Mouse (Mus musculus): Measurements from ENCODE around the gene Lamb1.

Gene Lamb1

GRCm38 (mm10) chr12:31265005-31265721 is at the start of gene Lamb1:
Gene Lamb1, plus strand, starts transcription at chr12:31265234.
- no peak for DNase-seq (ENCODE audit: low read depth)

DNA sequence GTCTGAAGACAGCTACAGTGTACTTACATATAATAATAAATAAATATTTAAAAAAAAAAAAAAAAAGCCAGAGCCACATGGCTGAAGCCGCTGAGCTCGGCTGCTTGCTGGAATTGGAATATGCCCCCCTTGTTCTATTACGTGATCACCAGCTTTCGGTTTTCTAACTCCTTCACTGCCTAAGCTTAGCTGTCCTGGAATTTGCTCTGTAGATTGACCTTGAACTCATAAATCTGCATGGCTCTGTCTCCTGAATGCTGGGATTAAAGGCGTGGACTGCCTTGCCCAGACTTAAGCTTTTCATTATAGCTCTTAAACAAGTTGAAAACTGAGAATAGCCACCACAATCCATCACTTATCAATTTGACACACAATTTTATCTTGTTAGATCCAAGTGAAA is 47.8 kb upstream of the Lamb1 start:
- no peak for DNase-seq (ENCODE audit: low read depth)

GRCm38 (mm10) chr12:31218774-31219173 is 46.3 kb upstream of the Lamb1 start:
- DNase-seq (ENCODE audit: low read depth): no peak

DNA sequence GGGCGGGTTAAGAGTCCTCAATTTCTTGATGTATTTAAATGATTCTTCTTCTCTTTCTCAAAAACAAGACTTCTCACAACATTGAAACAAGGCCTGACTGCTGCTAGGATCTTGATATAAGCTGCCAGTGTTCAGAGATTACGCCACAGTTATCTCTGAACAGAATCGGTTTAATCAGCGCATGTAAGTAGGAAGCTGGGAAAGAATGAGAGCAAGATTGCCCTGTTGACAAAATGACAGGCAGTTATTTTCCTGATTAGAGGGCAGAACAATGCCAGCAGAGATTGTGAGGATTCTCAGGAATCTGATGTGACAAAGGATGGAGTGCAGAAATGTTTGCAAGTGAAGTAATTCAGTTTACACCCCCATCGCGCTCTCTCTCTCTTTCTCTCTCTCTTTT is 43.5 kb upstream of the Lamb1 start:
- DNase-seq (ENCODE audit: low read depth): no peak

GRCm38 (mm10) chr12:31222282-31222681 is 42.8 kb upstream of the Lamb1 start:
- no peak for DNase-seq (ENCODE audit: low read depth)

DNA sequence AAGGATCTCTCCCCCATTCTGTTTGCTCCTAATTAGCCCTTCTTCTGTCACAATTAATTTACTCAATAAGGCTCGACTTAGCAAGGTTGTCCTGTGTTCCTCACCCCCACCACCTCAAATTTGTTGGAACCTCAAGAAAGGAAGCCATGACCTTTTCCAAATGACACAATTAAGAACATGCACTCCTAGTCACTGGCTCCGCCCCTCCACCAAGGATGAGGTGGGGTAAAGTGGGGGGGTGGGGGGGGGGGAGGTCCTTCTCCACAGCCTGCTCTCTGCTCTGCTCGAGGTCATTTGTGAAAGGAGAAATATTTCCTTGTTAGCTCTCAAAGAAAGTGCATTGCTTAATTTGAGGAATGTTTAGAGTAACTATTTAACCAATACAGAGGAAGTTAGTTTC is 42.3 kb upstream of the Lamb1 start:
- DNase-seq (ENCODE audit: low read depth): no peak

GRCm38 (mm10) chr12:31225451-31225850 is 39.6 kb upstream of the Lamb1 start:
- DNase-seq (ENCODE audit: low read depth): no peak

DNA sequence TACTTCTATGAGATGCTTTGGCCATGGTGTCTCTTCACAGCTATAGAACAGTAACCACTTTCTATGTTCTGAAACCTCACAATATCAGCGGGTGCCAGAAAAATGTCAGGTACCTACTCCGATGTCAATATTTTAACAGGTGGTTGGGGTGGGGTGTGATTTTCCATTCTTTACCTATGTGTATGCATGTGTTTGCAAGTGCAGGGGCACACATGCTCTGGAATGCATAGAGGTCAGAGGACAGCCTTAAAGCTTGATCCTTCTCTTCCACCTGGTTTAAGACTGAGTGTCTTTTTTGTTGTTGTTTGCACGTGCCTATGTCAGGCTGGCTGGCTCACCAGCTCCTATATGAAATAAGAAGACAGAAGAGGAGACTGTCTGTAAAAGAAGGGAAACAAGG is 37.9 kb upstream of the Lamb1 start:
- no peak for DNase-seq (ENCODE audit: low read depth)

GRCm38 (mm10) chr12:31228878-31229277 is 36.2 kb upstream of the Lamb1 start:
- DNase-seq (ENCODE audit: low read depth): no peak

- DNase-seq (ENCODE audit: low read depth): no peak
Observed at GRCm38 (mm10) chr12:31232635-31233034, 32.4 kb upstream of the Lamb1 start.

GRCm38 (mm10) chr12:31235018-31235417 is 30.0 kb upstream of the Lamb1 start:
- no peak for DNase-seq (ENCODE audit: low read depth)

GRCm38 (mm10) chr12:31236861-31237595 is 28.0 kb upstream of the Lamb1 start:
- DNase-seq (ENCODE audit: low read depth): no peak

DNA sequence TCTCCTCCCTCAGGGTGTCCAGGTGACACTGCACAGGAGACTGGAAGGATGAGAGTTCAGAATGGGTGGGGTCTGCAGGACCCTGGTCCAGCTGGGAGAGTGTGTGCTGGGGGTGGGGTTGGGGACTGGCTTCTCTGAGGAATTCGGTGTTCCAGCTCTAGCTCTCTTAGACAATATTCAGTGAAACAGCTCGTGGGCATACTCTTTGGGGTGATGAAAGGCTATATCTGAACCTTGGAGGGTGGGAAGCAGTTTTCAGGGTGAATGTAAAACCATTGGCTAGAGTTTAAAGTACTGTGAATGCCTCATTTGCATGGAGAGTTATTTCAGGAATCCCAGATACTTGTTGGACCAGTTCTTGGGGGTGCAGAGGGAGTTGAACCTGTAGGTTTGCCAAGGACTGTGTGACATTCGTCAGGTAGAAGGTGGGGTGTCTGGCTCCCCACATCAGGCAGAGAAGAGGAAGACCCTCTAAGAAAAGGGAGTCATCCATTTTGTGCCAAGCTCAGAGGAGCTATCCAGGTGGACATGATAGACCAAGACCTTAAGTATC is 25.9 kb upstream of the Lamb1 start:
- no peak for DNase-seq (ENCODE audit: low read depth)

DNA sequence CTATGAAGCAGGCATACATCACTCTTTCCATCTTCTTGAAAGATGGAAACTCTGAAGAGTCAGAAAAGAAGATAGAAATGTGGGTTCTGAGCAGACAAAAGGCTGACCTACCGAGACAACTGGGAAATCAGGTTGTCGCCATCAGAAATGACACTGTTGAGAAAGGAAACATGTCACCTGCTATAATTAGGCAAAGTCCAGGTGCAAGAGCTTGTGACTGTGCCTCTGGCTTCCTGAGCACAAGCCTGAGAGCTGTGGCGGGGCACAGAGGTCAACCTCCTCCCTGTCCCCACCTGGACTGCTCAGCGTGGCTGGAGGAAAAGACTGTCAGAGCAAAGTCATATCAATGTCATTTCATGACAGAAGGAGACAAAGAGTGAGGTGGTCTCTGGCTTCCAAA is 25.2 kb upstream of the Lamb1 start:
- no peak for DNase-seq (ENCODE audit: low read depth)

GRCm38 (mm10) chr12:31240470-31240869 is 24.6 kb upstream of the Lamb1 start, which contains the start of gene Gm6993:
Gene Gm6993, plus strand, starts transcription at chr12:31240770.
- DNase-seq (ENCODE audit: low read depth): no peak

DNA sequence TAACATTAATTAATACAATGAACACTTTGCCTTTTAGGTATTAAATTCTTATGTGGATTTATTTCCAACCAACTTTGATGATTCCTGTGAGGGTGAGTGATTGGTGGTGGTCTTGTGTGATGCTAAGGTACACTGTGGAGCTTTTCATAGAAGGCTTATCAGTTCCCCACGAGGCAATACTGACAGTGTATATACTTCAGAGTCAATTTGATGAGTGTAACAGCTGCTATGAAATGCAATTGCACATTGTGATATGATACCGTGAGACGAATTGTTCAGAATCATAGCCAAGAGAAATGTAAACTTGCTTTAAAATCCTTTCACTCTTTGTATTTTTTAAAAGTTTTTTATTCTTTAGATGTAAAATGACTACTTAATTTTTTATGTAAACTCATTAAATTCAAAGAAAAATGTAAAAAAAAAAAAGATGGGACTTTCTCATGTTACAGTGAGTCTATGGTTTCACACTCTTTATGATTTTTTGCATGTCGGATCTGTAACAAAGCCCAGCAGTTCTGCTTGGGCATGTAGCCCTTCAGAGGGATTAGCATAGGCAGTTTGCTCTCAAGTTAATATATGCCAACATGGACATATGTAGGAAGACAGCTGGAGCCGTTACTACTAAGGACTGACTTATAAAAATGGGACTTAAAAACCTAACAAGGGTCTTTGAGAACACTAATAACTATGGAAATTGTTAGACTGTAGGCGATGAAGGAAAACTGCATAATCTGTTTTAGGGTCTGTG is 23.3 kb upstream of the Lamb1 start:
- DNase-seq (ENCODE audit: low read depth): no peak

GRCm38 (mm10) chr12:31244001-31244400 is 21.0 kb upstream of the Lamb1 start:
- DNase-seq (ENCODE audit: low read depth): no peak

DNA sequence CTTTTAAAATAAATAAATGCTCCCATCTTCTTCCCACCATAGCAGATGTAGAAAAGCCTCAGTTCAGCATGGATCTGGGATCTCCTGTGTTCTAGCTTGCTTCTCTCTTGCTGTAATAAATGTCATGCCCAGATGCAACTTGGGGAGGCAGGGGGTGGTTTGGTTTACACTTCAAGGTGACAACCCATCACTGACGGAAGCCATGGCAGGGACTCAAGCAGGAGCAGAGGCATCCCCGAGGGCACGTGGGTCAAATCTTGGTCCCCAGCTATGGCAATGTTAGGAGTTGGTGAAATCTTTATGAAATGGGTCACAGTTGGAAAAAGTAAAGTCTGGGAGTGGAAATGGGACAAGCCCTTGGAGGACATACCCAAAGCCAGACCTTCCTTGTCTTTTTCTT is 20.3 kb upstream of the Lamb1 start:
- no peak for DNase-seq (ENCODE audit: low read depth)

DNA sequence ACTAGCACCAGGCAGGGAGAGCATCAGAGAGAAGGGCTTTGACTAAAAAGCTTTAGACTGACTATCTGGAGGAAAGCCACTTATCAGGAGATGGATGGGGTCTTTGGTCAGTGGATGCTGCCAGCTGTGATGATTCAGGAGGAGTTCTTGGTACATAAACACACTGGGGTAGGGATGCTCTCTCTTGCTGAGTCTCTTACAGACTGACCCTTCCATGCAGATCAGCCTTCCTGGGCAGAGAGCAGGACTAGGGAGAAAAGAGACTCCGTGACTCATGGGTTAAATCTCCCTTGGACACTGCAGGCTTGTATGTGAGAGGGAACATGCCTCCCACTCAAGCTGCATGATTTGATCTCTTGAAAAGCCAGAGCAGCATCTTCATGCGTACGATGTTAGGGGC is 18.9 kb upstream of the Lamb1 start:
- DNase-seq (ENCODE audit: low read depth): no peak

DNA sequence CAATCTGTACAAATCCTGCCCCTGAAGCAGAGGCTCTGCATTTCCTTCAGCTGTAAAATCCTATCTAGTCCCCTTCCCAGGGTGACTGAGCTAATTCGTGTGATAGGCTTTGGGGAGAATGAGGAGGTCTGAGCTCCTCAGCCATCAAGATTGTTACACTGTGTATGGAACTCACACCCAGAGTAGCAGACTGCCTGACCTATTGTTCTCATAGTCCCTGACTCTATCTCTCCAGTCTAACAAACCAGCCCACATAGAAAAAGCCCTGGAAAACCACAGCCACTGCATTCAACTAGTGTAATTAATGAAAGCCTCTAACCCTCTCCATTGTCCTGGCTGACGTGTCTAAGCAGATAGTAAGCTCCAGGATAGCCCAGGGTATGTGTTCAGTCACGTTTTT is 18.4 kb upstream of the Lamb1 start:
- DNase-seq (ENCODE audit: low read depth): no peak

DNA sequence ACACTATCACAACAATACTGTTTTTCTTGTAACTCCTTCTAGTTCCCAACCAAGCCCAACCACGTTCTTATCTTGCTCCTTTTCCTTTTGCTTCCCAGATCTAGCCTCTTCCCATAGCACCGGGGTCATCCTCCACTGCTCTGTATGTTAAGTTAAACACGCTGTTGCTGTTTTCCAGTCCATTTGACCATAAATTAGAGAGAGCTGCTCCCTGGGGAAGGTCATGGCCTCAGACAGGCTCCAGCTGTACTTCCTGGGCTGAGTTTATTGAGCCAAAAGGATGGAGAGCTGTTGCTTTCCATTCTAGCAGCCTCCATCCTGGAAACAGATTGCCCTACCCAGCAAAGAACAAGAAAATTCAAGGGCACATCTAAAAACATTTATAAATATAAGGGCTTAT is 16.9 kb upstream of the Lamb1 start:
- no peak for DNase-seq (ENCODE audit: low read depth)

GRCm38 (mm10) chr12:31248681-31249080 is 16.4 kb upstream of the Lamb1 start:
- DNase-seq (ENCODE audit: low read depth): no peak

DNA sequence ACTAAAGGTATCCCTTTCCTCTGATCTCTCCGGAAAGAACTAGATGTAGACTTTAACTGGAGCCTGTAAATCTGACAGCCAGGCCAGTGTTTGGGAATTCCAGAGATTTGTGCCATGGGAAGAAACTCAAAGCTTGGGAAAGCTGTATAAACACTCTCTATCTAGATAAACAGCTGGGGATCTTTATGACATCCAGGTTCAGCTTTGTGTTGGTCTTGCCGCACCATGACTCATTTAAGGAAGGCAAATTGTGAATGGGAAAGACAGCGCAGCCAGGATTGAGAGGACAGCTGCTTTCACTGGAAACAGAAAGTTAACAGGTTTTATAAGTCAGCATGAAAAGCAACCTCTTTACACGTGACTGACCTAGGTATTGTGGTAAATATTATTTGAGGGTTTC is 12.8 kb upstream of the Lamb1 start:
- no peak for DNase-seq (ENCODE audit: low read depth)

Measured in induced T-regulatory cell, adult 2 months (primary cell).